Mouse (Mus musculus): ENCODE measurements around the gene Pomgnt1. TPM values are rescaled to one million over a fixed set of nuclear protein-coding genes. Genes with fewer than 3 reads are reported as not detected.

Gene Pomgnt1
- polyA plus RNA-seq, 1 experiment from 2014 or later, result 40.7 TPM

GRCm38 (mm10) chr4:116182745-116183144 lies 59.1 kb downstream of the Pomgnt1 start:
- H3K4me3 ChIP-seq (ENCODE audit: low read depth, low read length), result no peak overlapping the region
- peak; percentile 84 for ATAC-seq
- H3K36me3 ChIP-seq (ENCODE audit: insufficient read depth, low read length), result no peaks in the 10 kb centered on the region

DNA sequence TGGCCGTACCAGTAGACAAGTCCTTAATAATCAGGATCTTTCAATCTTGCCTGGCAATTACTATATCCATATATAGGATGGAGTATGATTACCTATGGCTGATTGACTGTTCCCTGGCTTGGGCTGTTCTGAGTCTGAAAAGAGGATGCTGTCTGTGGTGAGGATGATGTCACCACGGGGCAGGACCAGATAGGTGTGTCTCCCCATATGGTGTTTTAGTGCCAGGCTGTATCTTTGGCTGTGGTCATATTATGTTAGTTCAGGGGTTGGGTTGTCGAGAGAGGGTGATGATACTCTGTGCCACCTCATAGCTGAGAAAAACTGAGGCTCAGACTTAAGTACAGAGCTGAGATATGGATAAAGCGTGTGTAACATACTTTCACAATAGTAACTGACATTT lies 61.4 kb downstream of the Pomgnt1 start:
- no peaks in the 10 kb centered on the region for H3K36me3 ChIP-seq (ENCODE audit: insufficient read depth, low read length)

More at GRCm38 (mm10) chr4:116182745-116183144, 59.1 kb downstream of the Pomgnt1 start:
- WGBS, result 8% methylated on average over 12 of the region's 12 CpGs
- Histone ChIP-seq H3K27me3 (replicated peaks; ENCODE audit: insufficient read depth, low read length) (no peaks in the 10 kb centered on the region), H3K9ac (replicated peaks; ENCODE audit: low read depth) (no peak overlapping the region), H3K4me2 (replicated peaks; ENCODE audit: low read depth, low read length) (peak overlapping the region; percentile 44; the same call in 1 of the 2 replicates), H3K27ac (ENCODE audit: low read length) (peak overlapping the region; percentile 45; the same call in 1 of the 2 replicates), H3K4me1 (ENCODE audit: insufficient read depth, low read depth, low read length) (peaks cover 4% of the 10 kb centered on the region; the same call in 1 of the 2 replicates), H3K9me3 (ENCODE audit: low read length) (no peaks in the 10 kb centered on the region)
- peak; percentile 48 for DNase-seq (ENCODE audit: low spot score)
- TF ChIP-seq CTCF (IDR thresholded peaks at IDR 0.05), result no peak
- TF ChIP-seq EP300 (IDR thresholded peaks at IDR 0.05), result peak; percentile 57

DNA sequence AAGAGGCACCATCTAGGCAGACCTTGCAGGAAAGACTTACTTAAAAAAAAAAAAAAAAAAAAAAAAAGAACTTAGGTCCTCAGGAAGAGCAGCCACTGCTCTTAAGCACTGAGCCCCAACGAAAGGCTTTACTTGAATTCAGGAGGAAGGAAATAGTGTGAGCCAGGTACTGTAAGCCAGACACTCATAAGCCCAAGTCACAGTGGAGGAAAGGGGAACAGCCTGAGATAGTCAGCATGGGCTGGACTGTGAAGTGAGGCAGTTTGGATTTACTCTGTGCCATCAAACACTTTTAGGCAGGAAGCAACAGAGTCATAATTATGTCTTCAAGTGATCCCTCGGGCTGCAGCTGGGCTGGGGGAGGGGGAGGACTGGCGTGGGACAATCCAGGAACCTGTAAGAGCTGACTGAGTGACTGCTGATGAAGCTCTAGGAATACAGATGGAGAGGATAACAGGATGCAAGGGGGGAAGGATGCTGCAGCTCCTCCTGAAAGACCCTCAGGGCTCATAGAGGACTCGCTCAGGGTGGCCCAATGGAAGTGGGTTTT lies 68.7 kb downstream of the Pomgnt1 start:
- Histone ChIP-seq H3K27me3 (replicated peaks; ENCODE audit: insufficient read depth, low read length) (no peaks in the 10 kb centered on the region), H3K36me3 (ENCODE audit: insufficient read depth, low read length) (no peaks in the 10 kb centered on the region), H3K27ac (ENCODE audit: low read length) (no peak overlapping the region), H3K4me1 (ENCODE audit: insufficient read depth, low read depth, low read length) (no peaks in the 10 kb centered on the region), H3K4me3 (ENCODE audit: low read depth, low read length) (no peak overlapping the region), H3K4me2 (replicated peaks; ENCODE audit: low read depth, low read length) (no peak overlapping the region), H3K9me3 (ENCODE audit: low read length) (no peaks in the 10 kb centered on the region), H3K9ac (replicated peaks; ENCODE audit: low read depth) (no peak overlapping the region)
- 30% methylated on average over 4 of the region's 4 CpGs for WGBS
- ATAC-seq, result peak; percentile 37
- DNase-seq (ENCODE audit: low spot score), result no peak
- TF ChIP-seq EP300 (IDR thresholded peaks at IDR 0.05) (no peak), CTCF (IDR thresholded peaks at IDR 0.05) (no peak)

More for the DNA sequence above, 61.4 kb downstream of the Pomgnt1 start:
- Histone ChIP-seq H3K4me2 (replicated peaks; ENCODE audit: low read depth, low read length) (no peak overlapping the region), H3K9me3 (ENCODE audit: low read length) (no peaks in the 10 kb centered on the region), H3K27ac (ENCODE audit: low read length) (no peak overlapping the region), H3K9ac (replicated peaks; ENCODE audit: low read depth) (no peak overlapping the region), H3K27me3 (replicated peaks; ENCODE audit: insufficient read depth, low read length) (no peaks in the 10 kb centered on the region), H3K4me3 (ENCODE audit: low read depth, low read length) (no peak overlapping the region), H3K4me1 (ENCODE audit: insufficient read depth, low read depth, low read length) (peaks cover 4% of the 10 kb centered on the region; the same call in 1 of the 2 replicates)
- 77% methylated on average over 4 of the region's 4 CpGs for WGBS
- DNase-seq (ENCODE audit: low spot score) (no peak), ATAC-seq (no peak)
- TF ChIP-seq CTCF (IDR thresholded peaks at IDR 0.05) (no peak), EP300 (IDR thresholded peaks at IDR 0.05) (no peak)

DNA sequence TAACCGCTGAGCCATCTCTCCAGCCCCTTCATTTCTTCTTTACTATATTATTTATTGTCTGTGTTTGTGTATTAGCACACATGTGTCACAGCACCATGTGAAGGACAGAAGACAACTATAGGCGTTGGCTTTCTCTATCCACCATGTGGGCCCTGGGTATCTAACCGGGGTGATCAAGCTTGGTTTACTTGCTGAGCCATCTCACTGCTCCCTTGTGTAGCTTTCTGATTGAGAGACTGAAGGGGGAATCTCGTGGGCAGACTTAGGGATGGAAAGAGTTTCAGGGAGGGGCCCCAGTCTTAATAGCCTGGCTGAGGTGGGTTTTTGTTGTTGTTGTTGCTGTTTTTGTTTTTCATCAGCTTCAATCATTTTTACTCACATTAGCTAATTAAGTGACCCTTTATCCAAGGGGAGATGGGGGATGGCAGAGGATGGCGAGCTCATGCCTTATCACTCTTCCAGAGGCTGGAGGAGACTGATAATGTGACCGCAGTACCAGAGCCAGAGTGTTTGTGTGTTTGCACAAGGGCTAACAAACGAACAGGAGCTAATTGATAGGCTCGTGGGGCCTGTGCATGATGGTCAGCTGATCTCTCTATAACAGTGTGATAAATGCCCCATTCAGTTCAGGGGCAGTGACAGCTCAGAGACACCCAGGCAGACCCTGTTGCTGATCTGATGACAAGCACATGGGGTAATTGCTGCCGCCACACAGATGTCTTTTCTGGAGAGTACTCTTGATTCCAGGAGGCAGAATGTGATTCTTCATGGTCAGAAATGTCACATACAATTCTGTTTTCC lies 70.1 kb downstream of the Pomgnt1 start:
- Histone ChIP-seq H3K9me3 (ENCODE audit: low read length) (no peaks in the 10 kb centered on the region), H3K4me1 (ENCODE audit: insufficient read depth, low read depth, low read length) (no peaks in the 10 kb centered on the region), H3K4me3 (ENCODE audit: low read depth, low read length) (no peak overlapping the region), H3K27ac (ENCODE audit: low read length) (no peak overlapping the region), H3K36me3 (ENCODE audit: insufficient read depth, low read length) (no peaks in the 10 kb centered on the region), H3K4me2 (replicated peaks; ENCODE audit: low read depth, low read length) (no peak overlapping the region), H3K9ac (replicated peaks; ENCODE audit: low read depth) (no peak overlapping the region), H3K27me3 (replicated peaks; ENCODE audit: insufficient read depth, low read length) (no peaks in the 10 kb centered on the region)
- WGBS, result 47% methylated on average over 9 of the region's 9 CpGs
- DNase-seq (ENCODE audit: low spot score) (no peak), ATAC-seq (no peak)
- TF ChIP-seq EP300 (IDR thresholded peaks at IDR 0.05) (no peak), CTCF (IDR thresholded peaks at IDR 0.05) (no peak)

DNA sequence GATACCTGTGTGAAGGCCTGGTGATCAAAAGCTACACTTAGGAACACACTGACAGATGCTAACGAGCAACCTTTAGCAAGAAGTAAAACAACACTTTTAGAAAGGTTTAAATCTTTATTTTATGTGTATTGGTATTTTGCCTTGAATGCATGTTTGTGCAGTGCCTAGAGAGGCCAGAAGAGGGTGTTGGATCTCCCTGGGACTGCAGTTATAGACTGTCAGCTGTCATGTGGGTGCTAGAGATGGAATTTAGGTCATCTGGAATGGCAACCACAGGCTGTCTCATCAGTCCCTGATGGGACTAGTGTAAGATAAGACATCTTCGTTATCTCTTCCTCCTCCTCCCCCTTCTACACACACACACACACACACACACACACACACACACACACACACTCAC lies 74.8 kb downstream of the Pomgnt1 start:
- Histone ChIP-seq H3K9me3 (ENCODE audit: low read length) (no peaks in the 10 kb centered on the region), H3K36me3 (ENCODE audit: insufficient read depth, low read length) (no peaks in the 10 kb centered on the region), H3K27me3 (replicated peaks; ENCODE audit: insufficient read depth, low read length) (no peaks in the 10 kb centered on the region), H3K4me2 (replicated peaks; ENCODE audit: low read depth, low read length) (no peak overlapping the region), H3K4me1 (ENCODE audit: insufficient read depth, low read depth, low read length) (no peaks in the 10 kb centered on the region), H3K4me3 (ENCODE audit: low read depth, low read length) (no peak overlapping the region), H3K9ac (replicated peaks; ENCODE audit: low read depth) (no peak overlapping the region), H3K27ac (ENCODE audit: low read length) (no peak overlapping the region)
- ATAC-seq, result no peak
- no peak for DNase-seq (ENCODE audit: low spot score)
- 71% methylated on average over 2 of the region's 2 CpGs for WGBS
- peak; percentile 55 for TF ChIP-seq CTCF (IDR thresholded peaks at IDR 0.05)
- TF ChIP-seq EP300 (IDR thresholded peaks at IDR 0.05), result no peak

DNA sequence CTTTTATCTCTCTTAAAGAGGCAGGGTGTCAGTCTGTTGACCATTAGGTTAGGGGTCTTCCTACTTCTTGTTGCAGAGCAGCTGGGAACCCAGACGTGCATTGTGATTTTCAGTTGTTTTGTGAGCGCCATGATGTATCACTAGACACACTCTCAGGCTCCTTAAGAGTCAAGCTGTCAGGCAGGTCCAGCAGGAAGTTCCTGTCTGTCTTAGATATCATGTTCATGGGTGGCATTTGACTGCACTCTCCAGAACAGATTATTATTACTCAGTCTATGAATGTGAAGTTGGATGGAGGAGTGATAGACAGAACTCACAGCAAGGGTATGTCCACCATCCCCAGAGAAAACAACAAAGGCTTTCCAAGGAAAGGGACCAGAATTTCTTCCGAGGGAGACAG lies 80.8 kb downstream of the Pomgnt1 start:
- TF ChIP-seq EP300 (IDR thresholded peaks at IDR 0.05) (no peak), CTCF (IDR thresholded peaks at IDR 0.05) (no peak)
- no peak for ATAC-seq

More for the DNA sequence above, 80.8 kb downstream of the Pomgnt1 start:
- no peak overlapping the region for H3K9ac ChIP-seq (replicated peaks; ENCODE audit: low read depth)
- no peak overlapping the region for H3K4me3 ChIP-seq (ENCODE audit: low read depth, low read length)
- no peak overlapping the region for H3K27ac ChIP-seq (ENCODE audit: low read length)
- no peaks in the 10 kb centered on the region for H3K9me3 ChIP-seq (ENCODE audit: low read length)
- no peaks in the 10 kb centered on the region for H3K36me3 ChIP-seq (ENCODE audit: insufficient read depth, low read length)
- no peak overlapping the region for H3K4me2 ChIP-seq (replicated peaks; ENCODE audit: low read depth, low read length)
- no peaks in the 10 kb centered on the region for H3K4me1 ChIP-seq (ENCODE audit: insufficient read depth, low read depth, low read length)
- 47% methylated on average over 3 of the region's 3 CpGs for WGBS
- no peaks in the 10 kb centered on the region for H3K27me3 ChIP-seq (replicated peaks; ENCODE audit: insufficient read depth, low read length)
- no peak for DNase-seq (ENCODE audit: low spot score)
